ENCODE assay signal across 8 mouse cellular contexts in the genomic region with DNA sequence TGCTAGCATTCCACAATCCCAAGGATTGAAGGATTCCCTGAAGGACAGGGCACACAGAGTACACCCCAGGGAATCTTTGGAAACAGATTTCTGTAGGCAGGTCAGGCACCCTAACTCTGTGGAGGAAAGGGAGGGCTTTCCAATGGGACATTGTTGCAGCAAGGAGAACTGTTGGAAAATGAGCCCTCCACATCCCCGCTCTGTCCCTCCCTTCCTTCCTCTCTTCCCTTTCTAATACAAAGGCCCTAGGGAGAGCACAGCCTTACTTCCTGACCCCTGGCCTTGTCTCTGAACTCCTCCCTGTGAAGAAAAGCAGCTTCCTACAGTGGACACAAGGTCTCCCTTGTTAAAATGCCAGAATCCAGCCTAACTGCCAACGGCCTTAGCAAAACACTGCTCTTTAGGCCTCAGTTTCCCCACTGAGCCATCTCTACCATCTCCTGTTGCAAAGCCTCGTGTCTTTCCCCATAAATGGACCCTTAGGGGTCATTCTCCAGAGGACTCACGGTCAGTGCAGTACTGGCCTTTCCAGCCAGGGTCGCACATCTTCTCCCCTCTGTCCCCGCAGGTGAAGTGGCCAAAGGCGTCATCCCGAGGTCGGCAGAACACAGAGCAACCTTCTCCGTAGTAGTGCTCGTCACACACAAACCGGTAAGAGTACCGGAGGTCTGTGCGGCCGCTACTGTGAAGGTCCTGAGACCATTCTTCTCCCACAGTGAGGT. TPM values are rescaled to one million over a fixed set of nuclear protein-coding genes. Genes with fewer than 3 reads are reported as not detected.
A peak's percentile ranks its signal among the peaks of the same experiment; 100 is the strongest.
DNase-seq lines count a peak whose midpoint lies in the region; ATAC-seq and TF ChIP-seq lines count a peak whose summit lies in the region.

No protein-coding gene starts in this region.

- H3K4me1 ChIP-seq in brown adipose tissue, adult 24 weeks (ENCODE audit: control insufficient read depth, insufficient read depth, insufficient read length, low read length): peaks cover 9% of the 10 kb centered on the region
- H3K4me1 ChIP-seq in forebrain, embryonic 10.5 days: peaks cover 86% of the 10 kb centered on the region
- H3K4me1 ChIP-seq in hindbrain, embryonic 12.5 days: peaks cover 64% of the 10 kb centered on the region
- H3K4me1 ChIP-seq in thymus, adult 2 months (replicated peaks; ENCODE audit: control insufficient read depth, insufficient read depth, low read length): peaks cover 13% of the 10 kb centered on the region

- peaks cover 65% of the 10 kb centered on the region for H3K27me3 ChIP-seq in forebrain, embryonic 10.5 days (ENCODE audit: poor library complexity, severe bottlenecking)
- peaks cover 20% of the 10 kb centered on the region for H3K27me3 ChIP-seq in hindbrain, embryonic 12.5 days
- H3K27me3 ChIP-seq in thymus, adult 2 months (ENCODE audit: control insufficient read depth, insufficient read depth, low read length): peaks cover 12% of the 10 kb centered on the region

- DNase-seq in forebrain, embryonic 10.5 days (ENCODE audit: extremely low spot score, low spot score): no peak
- peak; percentile 30 for DNase-seq in lung, postnatal 10 days
- DNase-seq in ovary, postnatal 36 days (ENCODE audit: low spot score): no peak
- no peak for DNase-seq in thymus, adult 2 months
- no peak for DNase-seq in layer of hippocampus, postnatal 14 days (ENCODE audit: low spot score in 2 of 2)
- no peak for DNase-seq in right cerebral cortex, postnatal 10 days (ENCODE audit: low spot score in 2 of 2)

- WGBS in forebrain, embryonic 10.5 days: 60% methylated on average over 15 of the region's 15 CpGs
- 55% methylated on average over 15 of the region's 15 CpGs for WGBS in hindbrain, embryonic 12.5 days
- WGBS in thymus, adult 2 months: 90% methylated on average over 15 of the region's 15 CpGs

- no peak for TF ChIP-seq CTCF in thymus, adult 2 months (IDR thresholded peaks at IDR 0.05; ENCODE audit: borderline replicate concordance, control insufficient read depth, extremely low read depth, insufficient read depth, low read length, poor library complexity)

- H3K4me3 ChIP-seq in brown adipose tissue, adult 24 weeks (ENCODE audit: insufficient read depth, low read depth, low read length): peak overlapping the region; percentile 76
- H3K4me3 ChIP-seq in forebrain, embryonic 10.5 days: peak overlapping the region; percentile 88
- peak overlapping the region; percentile 79 for H3K4me3 ChIP-seq in hindbrain, embryonic 12.5 days
- H3K4me3 ChIP-seq in thymus, adult 2 months (ENCODE audit: control insufficient read depth, insufficient read depth, low read length): no peak overlapping the region

- H3K9me3 ChIP-seq in forebrain, embryonic 10.5 days: peaks cover 7% of the 10 kb centered on the region; the same call in 1 of the 2 replicates
- H3K9me3 ChIP-seq in hindbrain, embryonic 12.5 days (replicated peaks): no peaks in the 10 kb centered on the region

- ATAC-seq in hindbrain, embryonic 12.5 days (ENCODE audit: low FRiP score): no peak

- H3K27ac ChIP-seq in brown adipose tissue, adult 24 weeks (replicated peaks; ENCODE audit: low read depth, low read length): peak overlapping the region; percentile 76
- H3K27ac ChIP-seq in forebrain, embryonic 10.5 days: peak overlapping the region; percentile 95
- peak overlapping the region; percentile 55; the same call in 1 of the 2 replicates for H3K27ac ChIP-seq in hindbrain, embryonic 12.5 days
- no peak overlapping the region for H3K27ac ChIP-seq in thymus, adult 2 months (ENCODE audit: control insufficient read depth, insufficient read depth, low read length)

- peak overlapping the region; percentile 89 for H3K9ac ChIP-seq in hindbrain, embryonic 12.5 days

- H3K4me2 ChIP-seq in hindbrain, embryonic 12.5 days (replicated peaks): peak overlapping the region; percentile 85

- H3K36me3 ChIP-seq in forebrain, embryonic 10.5 days (replicated peaks): peaks cover 56% of the 10 kb centered on the region
- peaks cover 30% of the 10 kb centered on the region for H3K36me3 ChIP-seq in hindbrain, embryonic 12.5 days
- H3K36me3 ChIP-seq in thymus, adult 2 months (ENCODE audit: control insufficient read depth, insufficient read depth, low read length): no peaks in the 10 kb centered on the region

- TF ChIP-seq POLR2A in thymus, adult 2 months (IDR thresholded peaks at IDR 0.05; ENCODE audit: control insufficient read depth, extremely low read depth, insufficient read depth, low read length, poor library complexity): no peak

RNA-seq across cellular contexts. Expression of gene Dll1, which starts 3.6 kb away (rescaled TPM):
- 1.9 and 4.6 TPM in 2 replicates for polyA plus RNA-seq in brown adipose tissue, adult 24 weeks (2012; ENCODE audit: insufficient read depth, insufficient read length, missing spikeins)
- 53.3 and 56.3 TPM in 2 replicates for polyA plus RNA-seq in forebrain, embryonic 10.5 days (2016; fragmentation: Nextera tagmentation; extraction: Ambion mirVana)
- 61.9 and 65.5 TPM in 2 replicates for polyA plus RNA-seq in hindbrain, embryonic 12.5 days (2016; fragmentation: Nextera tagmentation; extraction: Ambion mirVana)
- polyA plus RNA-seq in thymus, adult 2 months (2012; rRNA removed): 5.8 and 9.8 TPM in 2 replicates
- total RNA-seq in layer of hippocampus, postnatal 14 days (2021): 10 to 100 TPM; 10.6 to 12.3 TPM

RNA-seq across cellular contexts. Expression of gene Fam120b, which starts 22.9 kb away (rescaled TPM):
- polyA plus RNA-seq in brown adipose tissue, adult 24 weeks (2012; ENCODE audit: insufficient read depth, insufficient read length, missing spikeins): 7.7 and 10.2 TPM in 2 replicates
- 26.4 and 28.5 TPM in 2 replicates for polyA plus RNA-seq in forebrain, embryonic 10.5 days (2016; fragmentation: Nextera tagmentation; extraction: Ambion mirVana)
- polyA plus RNA-seq in hindbrain, embryonic 12.5 days (2016; fragmentation: Nextera tagmentation; extraction: Ambion mirVana): 41.6 and 44.6 TPM in 2 replicates
- polyA plus RNA-seq in thymus, adult 2 months (2012; rRNA removed): 13.0 and 13.2 TPM in 2 replicates
- total RNA-seq in layer of hippocampus, postnatal 14 days (2021): 10 to 100 TPM; 33.4 to 34.9 TPM
